Mouse (Mus musculus): ENCODE measurements at regions not wholly inside any gene's neighbourhood (a gene's known extent, or its start where the extent isn't known, plus 50 kb on each side); places are given as distances from the start of the nearest gene placed in this dataset.

DNA sequence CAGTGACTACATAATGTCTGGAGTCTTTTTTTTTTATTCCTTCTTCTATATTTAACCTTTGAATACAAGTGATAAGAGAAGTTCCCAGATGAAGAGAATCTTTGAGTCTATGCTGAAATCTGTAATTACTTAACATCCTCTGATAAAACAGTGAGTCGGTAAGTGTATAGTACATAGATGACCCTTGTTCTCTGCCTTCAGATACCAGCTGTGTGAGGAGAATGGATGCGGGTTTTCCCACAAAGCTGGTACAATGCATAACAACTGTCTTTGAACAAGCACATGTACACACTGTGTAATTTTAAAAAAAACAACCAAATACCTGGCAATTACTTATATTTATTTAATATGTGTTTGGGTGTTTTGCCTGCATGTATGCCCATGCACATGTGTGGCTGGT lies 96.9 kb upstream of the Med14 start:
- Histone ChIP-seq H3K4me2 (ENCODE audit: insufficient read depth, low read depth, poor library complexity, severe bottlenecking) (peak overlapping the region; percentile 43; the same call in 1 of the 2 replicates), H3K9ac (ENCODE audit: insufficient read depth, low read depth) (peak overlapping the region; percentile 80; the same call in 1 of the 2 replicates), H3K79me2 (replicated peaks; ENCODE audit: control insufficient read depth, extremely low read depth, insufficient read depth, poor library complexity, severe bottlenecking) (no peaks in the 10 kb centered on the region), H3K9me3 (replicated peaks; ENCODE audit: low read length) (no peaks in the 10 kb centered on the region), H3K4me3 (replicated peaks in 1 of 3; ENCODE audit: low read depth in 2 of 3, low read length in 2 of 3, poor library complexity in 1 of 3) (peak overlapping the region in 2 of 3 experiments; percentile 44 to 52), H3K27me3 (replicated peaks) (no peaks in the 10 kb centered on the region), H3K27ac (ENCODE audit: insufficient read depth, low read depth) (no peak overlapping the region), H3K4me1 (ENCODE audit: control insufficient read depth in 1 of 2, insufficient read depth in 2 of 2) (peaks cover 10 to 31% of the 10 kb centered on the region in 2 experiments), H3K36me3 (replicated peaks in 1 of 2; ENCODE audit: control insufficient read depth in 1 of 2, insufficient read depth in 1 of 2, low read length in 1 of 2) (no peaks in the 10 kb centered on the region)
- dilution Hi-C loops (cut with MboI; ENCODE audit: extremely low pct_ligation_motif_present, extremely low pct_unique_long_range_greater_than_20kb, low sequenced_read_pairs) (no loop called here), in situ Hi-C loops (cut with MboI; ENCODE audit: low pct_ligation_motif_present, low pct_unique_long_range_greater_than_20kb, low sequenced_read_pairs) (no loop called here)
- TF ChIP-seq RCOR1 (conservative IDR thresholded peaks at IDR 0.05; ENCODE audit: low read depth, low read length) (no peak), GABPA (IDR thresholded peaks at IDR 0.05; ENCODE audit: insufficient replicate concordance, low read depth, low read length) (no peak), HCFC1 (IDR thresholded peaks at IDR 0.05; ENCODE audit: low read depth, low read length) (no peak), ETS1 (conservative IDR thresholded peaks at IDR 0.05; ENCODE audit: low read depth, low read length) (no peak), POLR2A (IDR thresholded peaks at IDR 0.05; ENCODE audit: low read depth, low read length) (no peak), RAD21 (IDR thresholded peaks at IDR 0.05; ENCODE audit: low read depth, low read length) (no peak), MAZ (IDR thresholded peaks at IDR 0.05; ENCODE audit: low read depth, low read length) (no peak), TBP (conservative IDR thresholded peaks at IDR 0.05; ENCODE audit: low read depth, low read length) (no peak), NRF1 (IDR thresholded peaks at IDR 0.05; ENCODE audit: low read depth, low read length) (no peak), ZC3H11A (IDR thresholded peaks at IDR 0.05; ENCODE audit: low read depth, low read length) (no peak), CHD1 (IDR thresholded peaks at IDR 0.05; ENCODE audit: low read depth, low read length) (no peak), PAX5 (IDR thresholded peaks at IDR 0.05; ENCODE audit: low read length) (no peak), JUN (IDR thresholded peaks at IDR 0.05; ENCODE audit: insufficient read depth, low read depth, low read length) (no peak), E2F4 (IDR thresholded peaks at IDR 0.05; ENCODE audit: insufficient replicate concordance, low read depth, low read length) (no peak), BHLHE40 (IDR thresholded peaks at IDR 0.05; ENCODE audit: low read depth, low read length) (no peak)
- DNase-seq (ENCODE audit: extremely low read depth) = no peak

DNA sequence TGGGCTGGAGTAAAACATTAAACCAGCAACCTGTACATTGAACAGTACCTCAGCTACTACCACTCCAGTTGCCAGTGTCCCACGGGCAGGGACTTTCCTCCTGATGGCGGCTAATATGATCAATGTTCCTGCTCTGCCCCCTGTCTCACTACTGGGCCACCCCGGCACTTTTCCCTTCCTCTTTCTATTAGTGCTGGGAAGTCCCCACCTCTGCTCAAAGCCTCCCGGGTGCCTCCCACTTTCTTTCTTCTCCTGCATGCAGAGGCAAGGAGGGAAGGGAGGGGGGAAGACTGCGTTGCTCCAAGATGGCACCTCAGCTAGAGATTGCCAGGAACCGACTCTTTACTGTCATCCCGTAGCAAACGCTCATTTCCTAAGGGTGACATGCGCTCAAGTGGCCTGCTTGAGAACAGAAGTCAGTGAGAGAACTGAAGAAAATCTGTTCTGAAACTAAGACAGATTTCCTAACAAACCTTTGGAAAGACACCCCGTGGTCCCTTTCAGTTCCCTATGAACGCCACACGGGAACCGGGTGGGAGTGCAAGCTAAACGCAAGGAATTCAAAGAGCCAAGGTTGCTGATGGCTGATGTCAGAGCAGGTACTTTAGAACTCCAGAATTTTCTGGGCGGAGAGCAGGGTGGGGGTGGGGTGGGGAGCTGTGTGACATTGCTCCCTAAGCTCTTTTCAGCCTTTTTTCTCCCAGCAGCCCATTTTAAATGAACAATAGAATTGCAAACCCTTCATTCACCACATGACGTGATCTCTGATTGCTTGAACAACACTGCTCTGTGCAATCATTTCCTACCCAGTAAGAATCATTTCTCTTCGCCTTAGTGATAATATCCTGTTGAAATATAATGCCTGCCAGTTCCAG lies 96.2 kb upstream of the Med14 start:
- in situ Hi-C loops (cut with MboI; ENCODE audit: low pct_ligation_motif_present, low pct_unique_long_range_greater_than_20kb, low sequenced_read_pairs) = no loop called here
- dilution Hi-C loops (cut with MboI; ENCODE audit: extremely low pct_ligation_motif_present, extremely low pct_unique_long_range_greater_than_20kb, low sequenced_read_pairs) = no loop called here
- H3K4me3 ChIP-seq (replicated peaks in 1 of 3; ENCODE audit: low read depth in 2 of 3, low read length in 2 of 3, poor library complexity in 1 of 3) = peak overlapping the region; percentile 33 to 52 (median 44)
- peak overlapping the region; percentile 88 for H3K27ac ChIP-seq (ENCODE audit: insufficient read depth, low read depth)
- H3K79me2 ChIP-seq (replicated peaks; ENCODE audit: control insufficient read depth, extremely low read depth, insufficient read depth, poor library complexity, severe bottlenecking) = no peaks in the 10 kb centered on the region
- peak overlapping the region; percentile 80 for H3K9ac ChIP-seq (ENCODE audit: insufficient read depth, low read depth)
- peak; percentile 76 for DNase-seq (ENCODE audit: extremely low read depth)
- H3K9me3 ChIP-seq (replicated peaks; ENCODE audit: low read length) = no peaks in the 10 kb centered on the region
- peak overlapping the region; percentile 65 for H3K4me2 ChIP-seq (ENCODE audit: insufficient read depth, low read depth, poor library complexity, severe bottlenecking)
- peaks cover 10 to 37% of the 10 kb centered on the region in 2 experiments for H3K4me1 ChIP-seq (ENCODE audit: control insufficient read depth in 1 of 2, insufficient read depth in 2 of 2)
- H3K36me3 ChIP-seq (replicated peaks in 1 of 2; ENCODE audit: control insufficient read depth in 1 of 2, insufficient read depth in 1 of 2, low read length in 1 of 2) = no peaks in the 10 kb centered on the region
- H3K27me3 ChIP-seq (replicated peaks) = no peaks in the 10 kb centered on the region
- TF ChIP-seq ELF1 (IDR thresholded peaks at IDR 0.05; ENCODE audit: low read depth, low read length) = peak; percentile 44; the same call in 1 of the 2 replicates
- no peak for TF ChIP-seq USF1 (IDR thresholded peaks at IDR 0.05; ENCODE audit: low read depth, low read length)
- no peak for TF ChIP-seq CHD1 (IDR thresholded peaks at IDR 0.05; ENCODE audit: low read depth, low read length)
- TF ChIP-seq RCOR1 (conservative IDR thresholded peaks at IDR 0.05; ENCODE audit: low read depth, low read length) = no peak
- peak; percentile 60; the same call in 1 of the 2 replicates for TF ChIP-seq TCF12 (IDR thresholded peaks at IDR 0.05; ENCODE audit: low read depth, low read length)
- TF ChIP-seq MAX (IDR thresholded peaks at IDR 0.05; ENCODE audit: low read length) = no peak
- no peak for TF ChIP-seq JUND (conservative IDR thresholded peaks at IDR 0.05; ENCODE audit: low read depth, low read length)
- no peak for TF ChIP-seq MXI1 (IDR thresholded peaks at IDR 0.05; ENCODE audit: low read depth, low read length)
- no peak for TF ChIP-seq PAX5 (IDR thresholded peaks at IDR 0.05; ENCODE audit: low read length)
- 0 out of 2 replicates have a peak, but pooled peaks have one; percentile 29 for TF ChIP-seq SIN3A (IDR thresholded peaks at IDR 0.05; ENCODE audit: low read length)
- TF ChIP-seq KAT2A (IDR thresholded peaks at IDR 0.05; ENCODE audit: insufficient replicate concordance, low read length) = no peak
- TF ChIP-seq ZKSCAN1 (IDR thresholded peaks at IDR 0.05; ENCODE audit: borderline replicate concordance, low read depth, low read length) = no peak
- TF ChIP-seq MYC (IDR thresholded peaks at IDR 0.05; ENCODE audit: low read depth, low read length) = no peak
- TF ChIP-seq TBP (conservative IDR thresholded peaks at IDR 0.05; ENCODE audit: low read depth, low read length) = peak; percentile 67
- TF ChIP-seq NRF1 (IDR thresholded peaks at IDR 0.05; ENCODE audit: low read depth, low read length) = peak; percentile 10; the same call in 1 of the 2 replicates
- no peak for TF ChIP-seq HCFC1 (IDR thresholded peaks at IDR 0.05; ENCODE audit: low read depth, low read length)
- TF ChIP-seq POLR2A (IDR thresholded peaks at IDR 0.05; ENCODE audit: low read depth, low read length) = peak; percentile 51; the same call in 1 of the 2 replicates
- peak; percentile 76 for TF ChIP-seq MEF2A (IDR thresholded peaks at IDR 0.05; ENCODE audit: borderline replicate concordance, low read depth, low read length)
- peak; percentile 44; the same call in 1 of the 2 replicates for TF ChIP-seq EP300 (IDR thresholded peaks at IDR 0.05; ENCODE audit: low read length)
- no peak for TF ChIP-seq CTCF (conservative IDR thresholded peaks at IDR 0.05 in 1 of 2, IDR thresholded peaks at IDR 0.05 in 1 of 2; ENCODE audit: low read depth in 2 of 2, low read length in 2 of 2)
- TF ChIP-seq NELFE (IDR thresholded peaks at IDR 0.05; ENCODE audit: low read depth, low read length) = peak; percentile 16; the same call in 1 of the 2 replicates
- TF ChIP-seq CHD2 (IDR thresholded peaks at IDR 0.05; ENCODE audit: low read length) = no peak; the same call in 1 of the 2 replicates
